In the genomic region with DNA sequence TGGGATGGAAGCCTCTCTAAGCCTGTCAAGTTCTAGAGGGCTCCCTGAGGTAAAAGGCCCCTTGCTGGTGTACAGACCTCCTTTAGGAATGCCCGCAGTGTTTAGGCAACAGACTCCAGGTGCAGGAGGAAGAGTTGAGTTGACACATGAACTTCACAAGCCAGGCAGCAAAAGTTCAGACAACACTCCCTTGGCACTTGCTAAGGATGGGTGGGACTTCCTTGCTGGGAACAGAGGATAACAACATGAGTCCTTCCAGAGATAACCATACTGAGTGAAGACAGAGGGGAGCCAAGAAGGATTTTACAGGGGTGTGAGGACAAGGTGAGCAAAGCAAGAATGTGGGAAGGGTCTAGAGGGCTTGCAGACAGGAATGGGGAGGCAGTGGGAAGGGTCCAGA, we compare ENCODE assay signal across 33 mouse cellular contexts. TPM values are rescaled to one million over a fixed set of nuclear protein-coding genes. Genes with fewer than 3 reads are reported as not detected.
DNase-seq lines count a peak whose midpoint lies in the region; ATAC-seq and TF ChIP-seq lines count a peak whose summit lies in the region.
"Had no signal": no experiment of that assay in that cellular context is flagged by ENCODE, and none has a peak within 500 bp of the region (broad histone marks: within the 10 kb centered on the region; RNA-seq: fewer than 3 reads in every experiment).

No protein-coding gene starts in this region.

- peak; percentile 95 for DNase-seq in heart, adult 11 months
- DNase-seq in heart, postnatal 36 days = no peak
- peak; percentile 36 for DNase-seq in heart, adult 8-10 months (ENCODE audit: low spot score)
- no peak for DNase-seq in heart, postnatal 4 days
- no peak for DNase-seq in lung, postnatal 0 days (ENCODE audit: low spot score)
- no peak for DNase-seq in lung, postnatal 4 days
- peak; percentile 69 for DNase-seq in midbrain, embryonic 11.5 days (ENCODE audit: low spot score, missing footprints)
- DNase-seq in midbrain, postnatal 0 days (ENCODE audit: low spot score) = no peak
- DNase-seq: adrenal gland, adult 8-10 months; adrenal gland, postnatal 25 days; cerebellum, adult 11-12 months; cerebellum, adult 8-10 months; cerebellum, postnatal 10 days; cerebellum, postnatal 36 days; embryo, embryonic 11 days; gastrocnemius, postnatal 10 days; gastrocnemius, postnatal 36 days; heart, postnatal 10 days had no signal

- no peaks in the 10 kb centered on the region for H3K36me3 ChIP-seq in lung, postnatal 0 days (ENCODE audit: insufficient read depth, low read length)
- no peaks in the 10 kb centered on the region for H3K36me3 ChIP-seq in midbrain, embryonic 11.5 days (ENCODE audit: control insufficient read depth, insufficient read depth, low read length)
- no peaks in the 10 kb centered on the region for H3K36me3 ChIP-seq in midbrain, postnatal 0 days (ENCODE audit: insufficient read depth, low read length)
- H3K36me3 ChIP-seq: embryonic facial prominence, embryonic 10.5 days; embryonic facial prominence, embryonic 13.5 days; forebrain, embryonic 12.5 days; forebrain, embryonic 15.5 days had no signal

- no peaks in the 10 kb centered on the region for H3K27me3 ChIP-seq in lung, postnatal 0 days (replicated peaks; ENCODE audit: insufficient read depth, low read length)
- no peaks in the 10 kb centered on the region for H3K27me3 ChIP-seq in midbrain, embryonic 11.5 days (ENCODE audit: control insufficient read depth, insufficient read depth, low read length)
- H3K27me3 ChIP-seq in midbrain, postnatal 0 days (ENCODE audit: insufficient read depth, low read length) = no peaks in the 10 kb centered on the region
- H3K27me3 ChIP-seq: embryonic facial prominence, embryonic 13.5 days; forebrain, embryonic 12.5 days; forebrain, embryonic 15.5 days had no signal

- no peak overlapping the region for H3K9ac ChIP-seq in lung, postnatal 0 days (replicated peaks; ENCODE audit: low read depth)
- no peak overlapping the region for H3K9ac ChIP-seq in midbrain, embryonic 11.5 days (ENCODE audit: low read length)
- no peak overlapping the region for H3K9ac ChIP-seq in midbrain, postnatal 0 days (replicated peaks; ENCODE audit: low read length, poor library complexity, severe bottlenecking)
- H3K9ac ChIP-seq: embryonic facial prominence, embryonic 13.5 days; forebrain, embryonic 12.5 days; forebrain, embryonic 15.5 days; hindbrain, embryonic 14.5 days had no signal

- intact Hi-C loops in heart, postnatal 36 days (cut with DNase I) = no loop called here

- ATAC-seq in lung, postnatal 0 days = peak; percentile 32; the same call in 1 of the 2 replicates
- no peak for ATAC-seq in midbrain, embryonic 11.5 days (ENCODE audit: low FRiP score)
- no peak for ATAC-seq in midbrain, postnatal 0 days (ENCODE audit: low FRiP score)
- ATAC-seq: activated CD4-positive, CD25-positive, alpha-beta regulatory T cell, adult 4 months; forebrain, embryonic 15.5 days; hindbrain, postnatal 0 days; inflammation-experienced regulatory T-cells, adult 6 months; intestine, embryonic 16.5 days had no signal

- no peak for TF ChIP-seq CTCF in lung, postnatal 0 days (IDR thresholded peaks at IDR 0.05)
- TF ChIP-seq CTCF in midbrain, postnatal 0 days (IDR thresholded peaks at IDR 0.05) = no peak

- no peak for TF ChIP-seq EP300 in lung, postnatal 0 days (IDR thresholded peaks at IDR 0.05)

- H3K4me2 ChIP-seq in lung, postnatal 0 days (replicated peaks; ENCODE audit: low read depth, low read length) = no peak overlapping the region
- H3K4me2 ChIP-seq in midbrain, embryonic 11.5 days = no peak overlapping the region
- H3K4me2 ChIP-seq in midbrain, postnatal 0 days (ENCODE audit: low read depth, low read length, poor library complexity, severe bottlenecking) = no peak overlapping the region
- H3K4me2 ChIP-seq: embryonic facial prominence, embryonic 13.5 days; forebrain, embryonic 12.5 days; forebrain, embryonic 15.5 days; hindbrain, embryonic 14.5 days had no signal

- H3K27ac ChIP-seq in lung, postnatal 0 days (ENCODE audit: low read length) = no peak overlapping the region
- no peak overlapping the region for H3K27ac ChIP-seq in midbrain, embryonic 11.5 days (ENCODE audit: low read depth, low read length)
- H3K27ac ChIP-seq in midbrain, postnatal 0 days (ENCODE audit: low read depth, low read length) = no peak overlapping the region
- H3K27ac ChIP-seq: embryonic facial prominence, embryonic 10.5 days; embryonic facial prominence, embryonic 13.5 days; forebrain, embryonic 12.5 days; forebrain, embryonic 15.5 days; hindbrain, embryonic 14.5 days; hindbrain, postnatal 0 days had no signal

- H3K4me3 ChIP-seq in lung, postnatal 0 days (ENCODE audit: low read depth, low read length) = no peak overlapping the region
- no peak overlapping the region for H3K4me3 ChIP-seq in midbrain, embryonic 11.5 days (ENCODE audit: low read depth, low read length)
- H3K4me3 ChIP-seq in midbrain, postnatal 0 days (ENCODE audit: low read depth, low read length) = no peak overlapping the region
- H3K4me3 ChIP-seq: embryonic facial prominence, embryonic 10.5 days; embryonic facial prominence, embryonic 13.5 days; erythroblast, embryonic 14.5 days; forebrain, embryonic 12.5 days; forebrain, embryonic 15.5 days had no signal

- no peaks in the 10 kb centered on the region for H3K4me1 ChIP-seq in lung, postnatal 0 days (ENCODE audit: insufficient read depth, low read depth, low read length)
- no peaks in the 10 kb centered on the region for H3K4me1 ChIP-seq in midbrain, embryonic 11.5 days (ENCODE audit: control insufficient read depth, insufficient read depth, low read length)
- no peaks in the 10 kb centered on the region for H3K4me1 ChIP-seq in midbrain, postnatal 0 days (ENCODE audit: insufficient read depth, low read length)
- H3K4me1 ChIP-seq: embryonic facial prominence, embryonic 10.5 days; embryonic facial prominence, embryonic 13.5 days; forebrain, embryonic 12.5 days; forebrain, embryonic 15.5 days had no signal

- 70% methylated on average over 1 of the region's 1 CpGs for WGBS in lung, postnatal 0 days
- WGBS in midbrain, embryonic 11.5 days = 91% methylated on average over 1 of the region's 1 CpGs
- 94% methylated on average over 1 of the region's 1 CpGs for WGBS in midbrain, postnatal 0 days

- H3K9me3 ChIP-seq in lung, postnatal 0 days (ENCODE audit: low read length) = no peaks in the 10 kb centered on the region
- H3K9me3 ChIP-seq in midbrain, embryonic 11.5 days (ENCODE audit: control insufficient read depth, low read length) = no peaks in the 10 kb centered on the region
- no peaks in the 10 kb centered on the region for H3K9me3 ChIP-seq in midbrain, postnatal 0 days (ENCODE audit: low read length)
- H3K9me3 ChIP-seq: embryonic facial prominence, embryonic 10.5 days; embryonic facial prominence, embryonic 13.5 days; forebrain, embryonic 12.5 days; forebrain, embryonic 15.5 days had no signal

RNA-seq across cellular contexts. Expression of gene Tex35, which starts 15.9 kb away (rescaled TPM):
- total RNA-seq in heart, postnatal 36 days (2021) = not detected
- total RNA-seq in heart, adult 8-10 months (2022) = not detected
- total RNA-seq in heart, postnatal 4 days (2021) = under 1 TPM; 0.43 to 0.79 TPM
- polyA plus RNA-seq in lung, postnatal 0 days (2015; fragmentation: Nextera tagmentation; extraction: Ambion mirVana) = not detected in 2 replicates
- polyA plus RNA-seq in midbrain, embryonic 11.5 days (2014; fragmentation: Nextera tagmentation; extraction: Ambion mirVana) = not detected in 2 replicates
- total RNA-seq in midbrain, postnatal 0 days (2014; rRNA removed) = not detected in 2 replicates
- polyA plus RNA-seq in midbrain, postnatal 0 days (2015; fragmentation: Nextera tagmentation; extraction: Ambion mirVana) = not detected in 2 replicates
- total RNA-seq: adrenal gland, adult 8-10 months; adrenal gland, postnatal 25 days; ES-E14; gastrocnemius, postnatal 10 days; gastrocnemius, postnatal 36 days; granulocyte monocyte progenitor cell, adult 5-6 weeks; heart, postnatal 10 days; hindbrain, postnatal 0 days had no signal
- polyA plus RNA-seq: cortical plate, adult 2 months; embryonic facial prominence, embryonic 10.5 days; embryonic facial prominence, embryonic 13.5 days; erythroblast, embryonic 14.5 days; forebrain, embryonic 12.5 days; forebrain, embryonic 15.5 days; heart, embryonic 14.5 days; hindbrain, embryonic 11.5 days; hindbrain, embryonic 14.5 days; hindbrain, postnatal 0 days; intestine, embryonic 16.5 days had no signal

Comparison
In these comparisons a context has a peak if more than half of its experiments do, and no peak if none do; other contexts are left out.
1. DNase-seq: peak in heart, adult 11 months (single experiment), heart, adult 8-10 months (single experiment) and midbrain, embryonic 11.5 days (single experiment); none in heart, postnatal 36 days (0 of 2), heart, postnatal 4 days (single experiment), lung, postnatal 0 days (single experiment), lung, postnatal 4 days (0 of 2) and midbrain, postnatal 0 days (single experiment).